In the genomic region with DNA sequence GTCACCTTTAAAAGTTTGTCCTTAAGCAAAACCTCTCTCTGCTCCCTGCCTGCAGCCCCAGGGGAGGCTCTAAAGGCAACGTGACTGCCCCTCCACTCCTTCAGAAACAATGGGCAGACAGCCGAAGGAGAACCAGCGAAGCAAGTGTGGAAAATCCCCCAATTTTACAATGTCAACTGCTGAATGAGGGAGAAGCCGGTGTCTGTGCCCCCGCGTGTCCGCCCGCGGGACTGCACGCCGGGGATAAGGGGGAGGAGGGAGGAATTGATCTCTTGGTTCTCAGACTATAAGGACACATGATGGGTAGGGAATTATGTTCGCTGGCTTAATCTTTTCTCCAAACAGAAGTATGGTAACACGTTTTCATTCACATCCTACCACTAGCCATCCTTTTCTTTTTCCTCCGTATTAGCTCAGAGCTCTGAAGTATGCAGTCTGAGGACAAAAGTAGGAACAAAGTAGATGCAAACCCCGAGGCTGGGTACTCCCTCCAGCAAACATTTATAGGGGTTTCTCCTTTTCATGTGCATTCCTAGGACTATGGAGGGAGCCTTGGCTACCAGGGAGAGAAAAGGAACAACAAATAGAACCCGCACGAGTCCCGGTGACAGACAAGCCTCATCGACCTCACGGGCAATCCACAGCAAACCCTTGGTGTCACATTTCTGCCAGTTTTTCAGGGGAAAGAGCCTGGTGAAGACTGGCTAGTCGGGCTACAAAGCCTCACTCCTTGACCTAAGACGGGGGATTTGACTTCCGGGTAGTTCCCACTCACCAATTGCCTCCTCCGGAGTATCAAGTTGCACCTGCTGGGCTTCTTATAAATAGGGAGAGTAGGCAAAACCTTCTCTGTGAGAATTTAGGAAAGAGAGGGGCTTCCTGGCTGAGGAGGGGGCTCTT, we compare ENCODE assay signal across 8 mouse cellular contexts. TPM values are rescaled to one million over a fixed set of nuclear protein-coding genes. Genes with fewer than 3 reads are reported as not detected.
DNase-seq lines count a peak whose midpoint lies in the region; ATAC-seq and TF ChIP-seq lines count a peak whose summit lies in the region.

No protein-coding gene starts in this region.

- peak; percentile 73 for TF ChIP-seq CTCF in cortical plate, adult 2 months (IDR thresholded peaks at IDR 0.05; ENCODE audit: extremely low read depth, insufficient read depth, low read length)

- TF ChIP-seq POLR2A in cortical plate, adult 2 months (IDR thresholded peaks at IDR 0.05; ENCODE audit: extremely low read depth, insufficient read depth, low read length), result no peak

- ATAC-seq in megakaryocyte, adult 5-6 weeks (ENCODE audit: poor library complexity, severe bottlenecking), result peak; percentile 82

- peak; percentile 88 for DNase-seq in adipocyte (ENCODE audit: low spot score)
- DNase-seq in gastrocnemius, adult 8-10 months (ENCODE audit: low spot score in 2 of 2), result peak; percentile 89 to 92
- peak; percentile 73 for DNase-seq in hindlimb bud, embryonic 11.5 days (ENCODE audit: extremely low spot score, low read depth, low spot score)
- peak; percentile 89 to 91 for DNase-seq in left cerebral cortex, adult 8-10 months (ENCODE audit: low spot score in 2 of 2)
- peak; percentile 95 for DNase-seq in right cerebral cortex, adult 18-20 months
- peak; percentile 77 for DNase-seq in urinary bladder, adult 2 months (ENCODE audit: low spot score)

- no peaks in the 10 kb centered on the region; the same call in 1 of the 2 replicates for H3K4me1 ChIP-seq in cortical plate, adult 2 months (ENCODE audit: control insufficient read depth, insufficient read depth, low read length)

- no peak overlapping the region for H3K27ac ChIP-seq in cortical plate, adult 2 months (ENCODE audit: insufficient read depth, low read length)

- H3K4me3 ChIP-seq in cortical plate, adult 2 months (ENCODE audit: insufficient read depth, low read length), result peak overlapping the region; percentile 5; the same call in 1 of the 2 replicates

RNA-seq across cellular contexts. Expression of a gene that starts 3.1 kb away (rescaled TPM):
- polyA plus RNA-seq in cortical plate, adult 2 months (2012; rRNA removed), result 53.2 and 53.6 TPM in 2 replicates
- 10 to 100 TPM; 19.3 to 23.2 (median 20.8) TPM for total RNA-seq in gastrocnemius, adult 8-10 months (2022)
- total RNA-seq in left cerebral cortex, adult 8-10 months (2022), result 10 to 100 TPM; 45.5 to 49.0 (median 48.0) TPM
- total RNA-seq in megakaryocyte, adult 5-6 weeks (2015), result 28.7 and 30.0 TPM in 2 replicates
- total RNA-seq in megakaryocyte, adult 5-6 weeks (2017), result 16.0 and 17.0 TPM in 2 replicates
- polyA plus RNA-seq in urinary bladder, adult 2 months (2012; rRNA removed), result 29.0 and 30.1 TPM in 2 replicates
